Mouse (Mus musculus) lung, embryonic 16.5 days (tissue): ENCODE measurements around the gene Sgtb. TPM values are rescaled to one million over a fixed set of nuclear protein-coding genes. Genes with fewer than 3 reads are reported as not detected.

Experiments
- ATAC-seq: fragments of 200-750 bp; cut with Nextera tagmentation; 2 replicates; pipeline ENCODE4 v1.8.0; 2017; ENCODE audit warnings: low read depth, mild to moderate bottlenecking, moderate library complexity
- H3K27ac ChIP-seq: fragments of 300-500 bp; sonication (generic); 2 replicates; pipeline ENCODE4 v1.5.1; 2014; ENCODE audit warnings: mild to moderate bottlenecking, control low read depth, low read length
- H3K27me3 ChIP-seq: fragments of 300-500 bp; sonication (generic); 2 replicates; pipeline ENCODE4 v1.6.1; 2014; ENCODE audit warnings: low read depth, low read length, mixed read lengths; ENCODE audit not compliant: control insufficient read depth, insufficient read depth
- H3K36me3 ChIP-seq: fragments of 300-500 bp; sonication (generic); 2 replicates; pipeline ENCODE4 v1.6.1; 2014; ENCODE audit warnings: low read length; ENCODE audit not compliant: control insufficient read depth, insufficient read depth
- H3K4me1 ChIP-seq: fragments of 300-500 bp; sonication (generic); replicated peaks from 2 replicates; pipeline ENCODE4 v1.6.1; 2014; ENCODE audit warnings: low read length, mixed read lengths; ENCODE audit not compliant: control insufficient read depth, insufficient read depth
- H3K4me2 ChIP-seq: fragments of 300-500 bp; sonication (generic); 2 replicates; pipeline ENCODE4 v1.6.1; 2014; ENCODE audit warnings: low read depth, low read length, control low read depth
- H3K4me3 ChIP-seq: fragments of 300-500 bp; sonication (generic); 2 replicates; pipeline ENCODE4 v1.5.1; 2014; ENCODE audit warnings: mild to moderate bottlenecking, low read length, control low read depth
- H3K9ac ChIP-seq: fragments of 300-500 bp; sonication (generic); 2 replicates; pipeline ENCODE4 v1.6.1; 2014; ENCODE audit warnings: low read length, control low read depth
- H3K9me3 ChIP-seq: fragments of 300-500 bp; sonication (generic); 2 replicates; pipeline ENCODE4 v1.6.1; 2016; ENCODE audit warnings: low read length; ENCODE audit not compliant: control insufficient read depth
- WGBS: fragments of 180-500 bp; shearing (Covaris S2); extraction: QIAGEN DNeasy Blood & Tissue Kit; methylation state at CpG from one replicate; pipeline ENCODE4 v1.1.7; 2014; 5-methylcytosine and 5-hydroxymethylcytosine counted together
- polyA plus RNA-seq: library from polyadenylated mRNA; unstranded; fragments of >200 nt; fragmentation: Nextera tagmentation; extraction: Ambion mirVana; gene quantifications from 2 replicates; pipeline ENCODE4 v1.2.1, GENCODE M21; 2015

Sgtb gene
- polyA plus RNA-seq, 1 experiment from 2014 or later: 6.3 TPM

DNA sequence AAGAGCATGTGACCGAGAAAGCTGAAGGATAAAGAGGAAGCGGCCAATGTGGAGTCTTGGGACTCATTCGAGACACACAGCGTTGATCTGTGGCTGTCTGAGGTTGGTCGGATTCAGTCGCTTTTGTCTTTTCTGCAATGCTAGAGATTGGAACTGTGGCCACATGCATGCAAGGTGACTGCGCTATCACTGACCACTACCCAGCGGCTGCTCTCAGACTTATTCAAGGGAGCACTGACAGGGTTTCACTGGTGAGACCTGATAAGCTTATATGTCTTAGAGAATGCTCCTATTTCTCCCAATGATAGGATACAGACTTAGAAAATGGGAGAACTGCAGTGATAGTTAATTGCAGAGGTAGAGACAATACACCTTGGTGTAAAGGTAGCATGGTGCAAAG lies 35.3 kb upstream of the Sgtb start:
- no peaks in the 10 kb centered on the region; the same call in 1 of the 2 replicates for H3K36me3 ChIP-seq
- no peak overlapping the region for H3K4me3 ChIP-seq
- H3K4me2 ChIP-seq: no peak overlapping the region
- peaks cover 9% of the 10 kb centered on the region; the same call in 1 of the 2 replicates for H3K4me1 ChIP-seq
- H3K27me3 ChIP-seq: no peaks in the 10 kb centered on the region
- no peak overlapping the region for H3K9ac ChIP-seq
- H3K9me3 ChIP-seq: no peaks in the 10 kb centered on the region
- ATAC-seq: no peak
- no peak overlapping the region; the same call in 1 of the 2 replicates for H3K27ac ChIP-seq
- 87% methylated on average over 8 of the region's 8 CpGs for WGBS

DNA sequence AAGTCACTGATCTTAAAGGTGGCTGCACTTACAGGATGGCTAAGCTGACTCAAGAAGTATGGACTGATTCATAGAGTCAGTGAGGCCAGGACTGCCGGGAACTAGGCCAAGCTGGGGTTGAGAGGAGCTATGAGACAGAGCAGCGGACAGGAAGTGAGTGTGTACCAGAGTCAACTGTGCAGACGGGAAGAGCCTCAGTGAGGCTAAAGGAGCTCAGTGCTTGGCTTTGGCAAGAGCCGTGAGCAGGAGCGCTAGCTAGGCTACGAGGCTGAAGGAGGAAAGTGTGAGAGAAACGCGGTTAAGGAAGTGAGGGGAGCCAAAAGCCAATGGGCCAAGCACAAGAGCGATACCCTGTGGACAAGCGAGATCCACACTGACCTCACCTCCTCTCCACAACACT lies 34.8 kb upstream of the Sgtb start:
- Histone ChIP-seq H3K4me2 (0 out of 2 replicates have a peak overlapping the region, but pooled peaks have one; percentile 29), H3K36me3 (no peaks in the 10 kb centered on the region; the same call in 1 of the 2 replicates), H3K9ac (no peak overlapping the region), H3K4me1 (peaks cover 7% of the 10 kb centered on the region; the same call in 1 of the 2 replicates), H3K27ac (no peak overlapping the region; the same call in 1 of the 2 replicates), H3K4me3 (no peak overlapping the region), H3K27me3 (no peaks in the 10 kb centered on the region), H3K9me3 (no peaks in the 10 kb centered on the region)
- 33% methylated on average over 10 of the region's 10 CpGs for WGBS
- peak; percentile 92 for ATAC-seq

DNA sequence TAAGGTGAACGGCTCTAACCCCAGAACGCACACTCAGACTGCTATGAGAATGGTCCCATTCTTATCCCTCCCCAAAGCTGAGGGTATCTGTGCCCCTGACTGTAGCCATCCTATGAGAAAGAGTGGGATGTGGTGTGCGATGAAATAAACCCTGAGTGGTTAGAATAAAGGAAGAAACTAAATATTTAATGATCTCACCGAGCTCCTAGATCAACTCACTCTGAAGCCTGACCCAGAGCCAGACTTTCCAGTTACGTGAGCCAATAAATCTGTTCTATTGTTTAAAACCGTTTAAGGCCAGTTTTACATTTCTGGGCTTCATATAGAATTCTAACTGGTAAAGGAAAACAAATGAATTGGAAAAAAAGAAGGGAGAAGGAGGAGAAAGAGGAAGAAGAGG lies 32.5 kb upstream of the Sgtb start:
- peaks cover 7% of the 10 kb centered on the region; the same call in 1 of the 2 replicates for H3K4me1 ChIP-seq
- no peaks in the 10 kb centered on the region; the same call in 1 of the 2 replicates for H3K36me3 ChIP-seq
- no peak overlapping the region for H3K4me2 ChIP-seq
- H3K9ac ChIP-seq: no peak overlapping the region
- H3K27me3 ChIP-seq: no peaks in the 10 kb centered on the region
- H3K4me3 ChIP-seq: no peak overlapping the region
- H3K9me3 ChIP-seq: no peaks in the 10 kb centered on the region
- 57% methylated on average over 6 of the region's 6 CpGs for WGBS
- no peak overlapping the region for H3K27ac ChIP-seq
- ATAC-seq: no peak

DNA sequence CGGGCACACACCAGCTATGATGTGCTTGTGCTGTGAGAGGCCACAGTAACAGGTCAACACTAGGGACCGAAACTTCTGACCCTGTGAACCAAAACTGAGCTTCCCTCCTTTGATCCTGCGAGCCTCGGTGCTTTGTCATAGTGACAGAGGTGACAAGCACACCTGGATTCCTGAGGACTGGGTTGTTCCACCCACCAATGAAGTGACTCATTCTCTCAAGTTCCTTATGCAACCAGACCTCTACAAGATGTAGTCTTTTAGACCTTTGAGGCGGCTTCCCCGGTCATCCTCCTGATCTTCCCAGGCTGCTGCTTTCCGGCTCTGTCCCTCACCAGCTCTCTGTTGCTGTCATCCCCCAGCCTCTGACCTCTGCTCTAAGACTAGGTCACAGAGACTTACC lies 27.0 kb upstream of the Sgtb start:
- Histone ChIP-seq H3K27ac (no peak overlapping the region), H3K27me3 (no peaks in the 10 kb centered on the region), H3K4me1 (no peaks in the 10 kb centered on the region), H3K4me2 (no peak overlapping the region), H3K4me3 (no peak overlapping the region), H3K36me3 (no peaks in the 10 kb centered on the region), H3K9me3 (no peaks in the 10 kb centered on the region), H3K9ac (no peak overlapping the region)
- 62% methylated on average over 7 of the region's 7 CpGs for WGBS
- no peak for ATAC-seq

DNA sequence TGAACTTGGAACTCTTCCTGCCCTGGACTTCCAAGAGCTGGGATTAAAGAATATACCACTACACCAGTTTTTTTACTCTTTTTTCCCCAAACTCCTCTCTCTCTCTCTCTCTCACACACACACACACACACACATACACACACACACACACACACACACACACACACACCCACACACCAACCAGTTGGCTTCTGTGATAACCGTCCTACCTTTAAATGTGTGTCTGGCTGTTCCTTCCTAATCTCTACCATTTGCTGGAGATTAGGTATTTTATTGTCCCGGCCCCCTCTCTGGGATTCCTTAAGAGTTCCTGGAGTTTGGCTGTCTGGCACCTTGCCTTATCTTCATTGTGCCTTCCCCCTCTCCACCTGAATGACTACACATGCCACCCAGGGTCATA lies 24.9 kb upstream of the Sgtb start:
- 63% methylated on average over 2 of the region's 2 CpGs for WGBS
- no peak for ATAC-seq
- H3K27ac ChIP-seq: no peak overlapping the region

DNA sequence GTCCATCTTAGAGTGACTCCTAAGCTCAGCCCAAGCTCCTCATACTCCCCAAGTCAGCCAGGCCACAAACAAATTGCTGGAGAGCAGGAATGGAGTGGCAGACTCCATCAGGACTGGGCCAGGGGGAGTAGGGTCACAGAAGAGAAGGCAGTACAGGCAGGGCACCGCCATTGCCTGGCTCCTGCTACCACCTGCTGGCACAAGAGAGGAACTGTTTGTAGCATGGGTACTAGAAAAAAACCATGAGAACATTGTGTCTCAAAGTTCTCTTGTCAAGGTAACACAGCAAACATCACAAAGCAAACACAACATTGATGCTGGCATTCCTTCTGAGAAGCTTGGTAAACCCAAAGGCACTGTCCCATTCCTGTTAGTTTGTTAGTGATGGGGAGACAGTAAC lies 20.2 kb upstream of the Sgtb start:
- peak; percentile 69 for ATAC-seq
- Histone ChIP-seq H3K4me1 (no peaks in the 10 kb centered on the region), H3K27ac (no peak overlapping the region), H3K27me3 (no peaks in the 10 kb centered on the region), H3K4me3 (no peak overlapping the region), H3K36me3 (no peaks in the 10 kb centered on the region), H3K9ac (no peak overlapping the region), H3K9me3 (no peaks in the 10 kb centered on the region), H3K4me2 (no peak overlapping the region)
- WGBS: 23% methylated on average over 1 of the region's 1 CpGs

More for the DNA sequence above, 24.9 kb upstream of the Sgtb start:
- Histone ChIP-seq H3K36me3 (no peaks in the 10 kb centered on the region), H3K4me3 (no peak overlapping the region), H3K9ac (no peak overlapping the region), H3K27me3 (no peaks in the 10 kb centered on the region), H3K4me2 (no peak overlapping the region), H3K9me3 (no peaks in the 10 kb centered on the region), H3K4me1 (no peaks in the 10 kb centered on the region)

DNA sequence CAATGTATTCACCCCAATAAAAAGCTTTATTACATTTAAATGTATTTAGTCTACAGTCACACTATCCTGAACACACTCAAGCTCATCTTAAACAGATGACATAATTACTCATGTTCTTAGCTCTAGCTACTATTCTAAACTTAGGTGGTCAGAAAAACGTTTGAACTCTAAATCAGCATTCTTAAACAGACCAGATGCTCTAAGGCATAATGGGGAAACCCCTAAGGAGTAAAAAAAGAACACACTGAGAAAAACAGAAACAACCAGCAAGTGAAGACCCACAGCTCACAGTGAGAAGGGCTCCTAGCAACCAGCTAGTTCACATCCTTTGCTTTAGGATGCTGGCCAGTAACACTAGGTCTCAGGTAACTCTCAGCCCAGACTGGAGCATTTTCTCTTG lies 17.8 kb upstream of the Sgtb start:
- 8% methylated on average over 1 of the region's 1 CpGs for WGBS

DNA sequence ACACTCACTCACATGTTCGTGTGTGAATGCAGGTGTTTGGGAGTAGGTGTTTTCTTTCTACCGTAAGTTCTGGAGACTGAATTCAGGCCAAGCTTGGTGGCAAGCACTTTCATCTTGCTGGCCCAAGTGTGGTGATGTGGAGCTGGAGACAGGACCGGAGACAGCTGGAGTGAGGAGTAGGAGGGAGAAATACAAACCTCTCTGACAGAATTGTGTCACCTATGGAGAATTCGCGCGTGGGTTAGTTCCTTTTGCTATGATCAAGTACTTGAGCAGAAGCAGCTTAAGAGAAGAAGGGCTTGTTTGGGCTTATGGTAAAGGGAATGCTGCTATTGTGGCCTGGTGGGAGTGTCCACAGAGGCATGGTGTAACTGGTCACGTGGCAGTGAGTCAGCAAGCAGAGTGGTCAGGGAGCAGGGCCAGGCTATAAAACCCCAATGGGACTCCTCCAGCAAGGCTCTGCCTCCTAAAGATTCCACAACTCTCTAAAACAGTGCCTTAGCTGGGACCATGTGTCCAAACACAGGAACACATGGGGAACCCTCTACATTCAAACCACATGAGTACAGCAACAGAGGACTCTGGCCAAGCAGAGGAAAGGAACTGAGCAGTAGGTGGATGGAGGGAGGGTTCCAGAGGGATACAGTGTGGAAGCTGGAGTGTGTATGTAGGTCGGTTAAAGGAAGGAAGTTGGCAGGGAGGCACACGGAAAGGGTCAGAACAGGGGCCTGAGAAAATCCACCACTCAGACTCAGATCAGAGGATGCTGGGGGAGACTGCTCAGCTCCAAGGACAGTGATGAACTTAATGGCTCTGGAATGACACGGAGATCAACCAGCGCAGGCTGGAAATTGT lies 14.8 kb upstream of the Sgtb start:
- Histone ChIP-seq H3K9me3 (no peaks in the 10 kb centered on the region), H3K4me1 (peaks cover 15% of the 10 kb centered on the region; the same call in 1 of the 2 replicates), H3K4me3 (no peak overlapping the region), H3K4me2 (no peak overlapping the region), H3K36me3 (no peaks in the 10 kb centered on the region), H3K27ac (no peak overlapping the region), H3K9ac (no peak overlapping the region), H3K27me3 (no peaks in the 10 kb centered on the region)
- ATAC-seq: peak; percentile 22; the same call in 1 of the 2 replicates
- WGBS: 69% methylated on average over 11 of the region's 11 CpGs

More for the DNA sequence above, 17.8 kb upstream of the Sgtb start:
- Histone ChIP-seq H3K9ac (no peak overlapping the region), H3K9me3 (no peaks in the 10 kb centered on the region), H3K4me2 (no peak overlapping the region), H3K4me3 (no peak overlapping the region), H3K36me3 (no peaks in the 10 kb centered on the region), H3K4me1 (peaks cover 10% of the 10 kb centered on the region; the same call in 1 of the 2 replicates), H3K27me3 (no peaks in the 10 kb centered on the region), H3K27ac (no peak overlapping the region)
- no peak for ATAC-seq

DNA sequence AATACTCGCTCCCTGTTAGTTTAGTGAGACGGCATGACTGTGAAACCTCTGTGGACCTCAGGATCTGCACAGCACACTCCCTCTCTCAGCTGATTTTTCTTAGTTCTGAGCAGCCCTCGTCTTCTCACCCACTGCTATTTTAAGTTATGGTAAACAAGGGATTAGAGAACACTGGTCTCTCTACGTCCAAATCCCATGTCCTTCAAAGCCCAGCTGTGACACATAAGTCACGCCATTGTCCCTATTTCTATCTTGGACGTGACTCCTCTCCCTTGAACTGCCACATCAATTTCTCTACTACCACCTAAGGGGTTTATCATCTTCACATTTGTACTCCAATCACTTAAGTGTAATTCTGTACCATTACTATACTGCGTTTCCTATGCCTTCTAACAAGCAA lies 13.6 kb upstream of the Sgtb start:
- Histone ChIP-seq H3K4me2 (no peak overlapping the region), H3K27ac (no peak overlapping the region; the same call in 1 of the 2 replicates), H3K4me1 (peaks cover 15% of the 10 kb centered on the region; the same call in 1 of the 2 replicates), H3K4me3 (no peak overlapping the region), H3K36me3 (no peaks in the 10 kb centered on the region), H3K27me3 (no peaks in the 10 kb centered on the region), H3K9me3 (no peaks in the 10 kb centered on the region), H3K9ac (no peak overlapping the region)
- 40% methylated on average over 7 of the region's 7 CpGs for WGBS
- ATAC-seq: peak; percentile 78
